Mouse (Mus musculus): ENCODE measurements around the gene Hs2st1.

The Hs2st1 gene

DNA sequence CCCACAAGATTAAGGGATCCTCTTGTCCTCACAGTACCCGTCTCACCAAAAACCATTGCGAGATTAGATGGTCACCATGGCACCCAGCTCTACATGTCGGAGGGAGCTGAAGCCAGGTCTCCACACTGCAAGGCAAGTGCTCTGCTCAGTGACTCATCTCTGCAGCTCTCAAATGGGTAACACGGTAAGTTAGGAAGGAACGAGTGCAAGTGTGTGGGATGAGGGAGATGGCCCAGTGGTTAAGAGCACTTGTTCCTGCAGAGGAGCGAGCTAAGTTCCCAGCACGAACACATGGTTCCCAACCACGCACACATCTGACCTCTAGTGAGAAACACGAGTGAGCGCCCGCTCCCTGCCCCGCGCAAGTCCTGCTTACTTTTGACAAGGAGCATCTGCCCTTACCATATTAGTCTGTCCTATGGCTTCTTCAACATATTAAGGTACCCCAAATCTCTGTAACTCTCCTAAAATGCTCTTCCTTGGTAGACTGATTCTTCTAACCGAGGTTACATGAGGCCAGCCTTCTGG, 132.0 kb downstream of the Hs2st1 start:
- no peak for DNase-seq (ENCODE audit: low spot score)

GRCm38 (mm10) chr3:144436076-144436475, 133.9 kb downstream of the Hs2st1 start:
- DNase-seq (ENCODE audit: low spot score): no peak

- DNase-seq (ENCODE audit: low spot score): no peak
Measured at GRCm38 (mm10) chr3:144435281-144435680, 134.7 kb downstream of the Hs2st1 start.

- no peak for DNase-seq (ENCODE audit: low spot score)
Measured at GRCm38 (mm10) chr3:144434276-144434675, 135.7 kb downstream of the Hs2st1 start.

- DNase-seq (ENCODE audit: low spot score): no peak
Measured at GRCm38 (mm10) chr3:144433039-144433438, 136.9 kb downstream of the Hs2st1 start.

DNA sequence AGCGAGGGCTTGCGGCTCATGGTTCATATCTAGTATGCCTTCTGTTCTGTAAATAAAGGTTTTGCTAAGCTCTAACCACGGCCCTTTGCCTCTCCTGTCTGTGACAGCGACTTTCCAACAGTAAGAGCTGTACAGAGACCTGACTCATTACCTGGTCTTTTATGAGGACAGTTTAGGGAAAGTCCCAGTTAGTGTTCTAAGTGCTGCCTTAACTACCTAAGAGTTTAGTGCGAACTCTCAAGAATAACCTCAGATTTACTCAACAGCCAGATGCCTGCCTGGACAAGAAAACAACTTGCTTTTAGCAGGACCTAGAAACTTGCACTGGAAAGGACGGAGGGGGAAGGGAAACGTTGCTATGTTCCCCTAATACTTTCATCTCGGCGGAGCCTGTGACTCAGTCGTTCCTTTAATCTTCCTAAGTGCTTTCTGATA, 137.8 kb downstream of the Hs2st1 start:
- DNase-seq (ENCODE audit: low spot score): peak; percentile 31

DNA sequence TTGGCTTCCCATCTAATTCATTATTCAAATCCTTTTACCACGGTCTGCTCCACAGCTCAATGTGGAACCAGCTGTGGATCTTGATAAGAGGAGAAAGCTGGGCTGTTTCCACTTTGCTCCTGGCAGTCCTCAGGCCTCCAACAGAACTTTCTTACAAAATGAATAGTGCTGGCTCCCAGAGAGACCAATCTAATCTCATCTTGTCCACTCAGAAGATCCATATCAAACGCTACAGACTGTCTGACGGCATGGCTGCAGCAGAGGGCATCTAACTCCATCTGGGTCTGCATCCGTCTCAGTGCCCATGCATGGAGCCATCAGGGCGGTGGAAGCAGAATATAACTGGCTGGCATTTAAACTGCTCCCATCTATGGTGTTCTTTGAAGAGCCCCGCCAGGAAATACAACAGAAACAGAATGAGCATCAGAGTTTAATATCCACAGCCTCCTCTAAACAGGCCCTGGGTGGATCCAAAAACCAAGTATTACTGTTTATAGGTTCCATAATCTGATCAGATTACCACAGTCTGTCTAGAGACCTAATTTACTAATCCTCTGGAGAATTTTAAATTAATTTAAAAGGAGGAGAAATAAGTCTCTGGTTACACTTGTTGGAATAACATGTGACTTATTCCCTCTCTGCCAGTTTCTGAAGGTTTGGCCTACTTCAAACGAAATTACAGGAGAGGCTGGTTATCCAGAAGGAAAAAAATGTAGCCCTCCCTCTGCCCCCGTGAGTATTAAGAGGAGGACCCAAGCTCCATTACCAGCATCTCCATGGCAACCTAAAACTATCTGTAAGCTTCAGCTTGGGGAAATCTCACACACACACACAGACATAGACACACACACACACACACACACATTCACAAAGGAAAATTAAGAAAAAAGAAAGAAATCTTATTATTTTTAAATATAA, 141.2 kb downstream of the Hs2st1 start:
- no peak for DNase-seq (ENCODE audit: low spot score)

DNA sequence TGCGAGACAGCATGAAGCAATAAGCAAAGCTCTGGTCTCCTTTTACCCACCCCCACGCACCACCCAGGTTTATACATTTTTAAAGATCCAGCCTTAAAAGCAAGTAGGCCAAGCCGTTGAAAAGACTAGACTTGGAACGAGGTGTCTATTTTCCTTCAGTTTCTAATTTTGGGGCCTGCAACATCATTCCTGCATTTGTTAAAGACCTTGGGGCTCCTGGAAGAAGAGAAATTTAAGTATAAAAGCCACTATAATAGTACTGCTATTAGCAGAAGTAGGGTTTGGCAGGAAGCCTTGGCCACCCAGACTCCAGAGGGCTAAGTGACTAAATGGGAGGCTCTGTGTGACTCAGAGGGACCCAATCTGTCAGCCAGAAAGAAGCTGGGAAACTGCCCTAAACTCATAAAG, 144.9 kb downstream of the Hs2st1 start:
- peak; percentile 21 for DNase-seq (ENCODE audit: low spot score)

DNA sequence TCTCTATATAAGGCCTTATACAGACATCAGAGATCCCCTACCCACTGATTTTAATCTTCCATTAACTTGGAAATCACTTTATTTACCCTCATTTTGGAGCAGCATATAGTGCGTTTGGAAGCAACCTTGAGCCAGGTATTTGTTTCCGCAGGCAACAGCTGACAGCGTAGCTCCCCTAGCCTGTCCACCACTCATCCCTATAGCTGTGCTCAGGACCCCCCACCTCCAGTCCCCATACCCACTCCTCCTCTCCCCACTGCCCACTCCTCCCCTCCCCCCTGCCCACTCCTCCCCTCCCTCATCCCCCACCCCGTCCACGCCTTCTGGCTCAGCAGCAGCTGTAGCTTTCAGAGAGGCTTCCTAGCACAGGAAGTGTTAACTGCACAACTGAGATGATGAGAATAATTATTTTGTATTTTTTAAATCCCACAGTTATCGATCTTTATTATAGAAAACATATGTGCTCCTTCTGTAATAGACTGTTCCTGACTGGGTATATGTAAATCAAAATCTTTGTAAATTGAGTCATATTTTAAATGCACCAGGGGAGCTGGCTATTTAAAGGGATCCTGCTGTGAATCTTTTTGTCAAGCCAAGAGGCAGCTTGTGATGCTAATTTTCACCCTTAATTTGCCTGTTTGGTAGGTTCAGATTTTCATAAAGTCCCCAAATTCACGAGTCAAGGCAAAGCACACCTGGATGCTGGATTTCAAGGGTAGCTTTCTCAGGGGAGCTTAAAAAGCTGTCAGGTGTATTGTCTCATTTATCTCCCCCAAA, 148.4 kb downstream of the Hs2st1 start:
- no peak for DNase-seq (ENCODE audit: low spot score)

GRCm38 (mm10) chr3:144413821-144414220, 156.2 kb downstream of the Hs2st1 start:
- DNase-seq (ENCODE audit: low spot score): no peak

- no peak for DNase-seq (ENCODE audit: low spot score)
Measured at GRCm38 (mm10) chr3:144412538-144413272, 157.3 kb downstream of the Hs2st1 start.

DNA sequence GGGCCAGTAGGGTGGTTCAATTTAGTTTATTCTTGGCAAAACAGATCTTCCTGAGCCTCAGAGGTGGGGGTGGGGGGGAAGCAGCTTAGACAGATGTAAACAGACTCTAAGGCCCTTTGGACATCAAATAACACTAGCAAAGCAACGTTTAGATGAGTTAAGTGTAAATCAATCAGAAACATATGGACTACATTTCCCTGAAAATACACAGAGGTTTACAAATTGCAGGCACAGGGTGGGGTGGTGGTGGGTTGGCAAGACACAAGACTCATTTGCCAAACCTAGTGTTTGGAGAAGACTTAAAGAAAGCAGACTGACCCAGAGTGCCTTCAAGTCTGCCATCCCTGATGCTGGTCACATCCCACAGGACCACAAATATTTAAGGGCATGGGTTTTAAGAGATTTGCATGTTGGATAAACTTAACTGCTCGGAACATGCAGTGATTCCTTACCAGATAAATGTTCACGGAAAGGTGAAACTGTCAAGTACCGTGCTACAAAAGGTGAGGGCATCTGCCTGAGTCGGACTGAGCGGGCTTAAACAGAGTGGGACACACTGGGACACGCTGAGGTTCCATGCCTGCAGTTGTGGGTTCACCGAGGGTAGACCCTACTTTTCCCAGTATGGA, 158.2 kb downstream of the Hs2st1 start:
- no peak for DNase-seq (ENCODE audit: low spot score)

DNA sequence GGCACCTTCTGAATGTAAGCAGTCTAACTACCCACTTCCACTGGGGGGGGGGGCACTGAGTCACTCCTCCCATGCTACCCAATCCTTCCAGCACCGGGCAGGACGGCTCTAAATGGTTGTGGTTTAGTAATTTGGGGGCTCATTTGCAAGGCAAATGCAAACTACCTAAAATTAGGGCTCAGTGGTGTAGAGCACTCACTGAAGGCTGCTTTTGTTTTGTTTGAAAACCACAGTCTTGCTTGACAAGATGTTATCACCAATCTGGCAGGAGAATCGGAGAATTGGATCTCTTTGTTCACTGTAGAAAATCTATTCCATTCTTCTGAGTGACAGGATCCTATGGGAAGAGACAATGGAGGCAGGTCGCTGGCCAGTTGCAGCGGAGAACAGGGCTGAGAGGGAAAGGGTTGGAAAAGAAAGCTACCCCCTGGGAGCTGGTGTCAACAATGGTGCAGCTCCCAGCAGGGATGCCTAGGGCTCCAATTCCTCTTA, 158.9 kb downstream of the Hs2st1 start:
- no peak for DNase-seq (ENCODE audit: low spot score)

DNA sequence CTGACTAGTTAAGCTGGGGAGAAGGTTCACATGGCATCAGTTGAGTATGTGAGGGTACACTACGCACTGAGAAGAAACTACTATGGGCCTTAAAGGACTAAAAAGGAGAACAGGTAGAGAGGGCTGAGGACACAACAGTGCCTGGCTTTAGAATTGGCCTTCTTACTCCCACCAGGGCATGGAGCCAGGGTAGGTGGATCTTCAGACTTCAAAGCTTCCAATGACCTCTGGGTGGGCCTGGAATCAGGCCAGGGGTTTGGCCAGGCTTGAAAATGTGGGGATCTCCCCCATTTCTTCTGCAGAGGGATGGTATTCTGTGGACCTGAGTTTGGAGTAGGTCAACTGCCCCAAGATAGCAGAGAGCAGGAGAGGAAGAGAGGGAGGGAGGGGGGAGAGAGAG, 161.0 kb downstream of the Hs2st1 start:
- no peak for DNase-seq (ENCODE audit: low spot score)

GRCm38 (mm10) chr3:144405331-144405730, 164.7 kb downstream of the Hs2st1 start:
- DNase-seq (ENCODE audit: low spot score): no peak

GRCm38 (mm10) chr3:144401292-144401691, 168.7 kb downstream of the Hs2st1 start:
- DNase-seq (ENCODE audit: low spot score): no peak

DNA sequence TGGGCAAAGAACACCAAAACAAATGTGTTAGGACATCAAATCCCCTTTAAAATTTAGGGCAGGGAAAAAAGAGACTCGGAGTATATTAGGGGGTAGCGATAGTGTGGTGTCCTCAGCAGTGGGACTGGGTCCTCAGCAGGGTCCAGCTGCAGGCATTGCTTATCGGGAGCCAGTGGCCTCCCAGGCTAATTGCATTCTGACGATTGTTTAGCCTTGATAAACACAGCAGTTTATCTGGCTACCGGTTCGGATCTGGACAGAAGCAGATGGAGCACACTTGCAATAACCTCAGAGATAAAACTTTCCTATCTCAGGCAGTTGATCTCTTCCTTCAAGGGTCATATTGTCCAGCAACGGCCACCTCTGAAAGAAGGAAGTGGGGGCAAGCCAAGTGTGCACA, 169.1 kb downstream of the Hs2st1 start:
- no peak for DNase-seq (ENCODE audit: low spot score)

DNA sequence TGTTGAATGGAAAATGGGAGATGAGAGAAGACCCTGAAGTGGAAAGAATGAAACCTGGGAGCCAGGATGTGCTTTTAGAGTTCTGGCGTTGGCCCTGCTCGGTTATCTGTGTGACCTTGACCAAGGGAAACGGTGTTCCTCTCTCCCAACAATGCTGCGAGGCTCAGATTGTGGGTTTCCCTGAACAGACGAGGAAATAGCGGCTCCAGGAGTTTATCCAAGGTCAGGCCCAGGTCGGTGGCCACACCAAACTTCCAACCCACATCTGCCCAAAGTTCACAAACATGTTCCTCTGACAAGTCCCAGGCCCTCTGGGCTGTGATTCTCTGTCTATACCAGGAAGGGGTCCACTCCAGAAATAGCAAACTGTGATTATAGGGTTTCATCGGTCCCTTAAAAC, 169.6 kb downstream of the Hs2st1 start:
- DNase-seq (ENCODE audit: low spot score): no peak

GRCm38 (mm10) chr3:144399358-144400096, 170.5 kb downstream of the Hs2st1 start:
- DNase-seq (ENCODE audit: low spot score): peak; percentile 91

GRCm38 (mm10) chr3:144398166-144398565, 171.8 kb downstream of the Hs2st1 start:
- DNase-seq (ENCODE audit: low spot score): no peak

DNA sequence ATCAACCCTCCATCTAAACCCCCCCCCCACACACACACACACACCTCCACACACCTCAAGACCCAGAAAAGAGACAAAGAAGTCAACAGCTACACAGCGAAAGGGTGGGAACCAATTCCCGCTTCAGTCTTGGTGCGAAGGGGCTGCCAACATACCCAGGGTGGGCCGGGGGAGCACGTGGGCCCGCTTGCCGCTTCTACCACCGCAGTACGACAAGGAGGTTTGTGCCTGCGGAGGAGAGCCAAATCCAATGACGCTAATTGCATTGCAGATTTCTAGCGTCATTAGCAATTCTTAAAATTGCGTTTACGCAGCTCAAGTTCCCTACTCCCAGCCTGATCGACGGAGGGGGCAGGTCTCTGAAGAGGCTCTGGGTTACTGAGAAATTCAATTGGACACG, 173.5 kb downstream of the Hs2st1 start:
- no peak for DNase-seq (ENCODE audit: low spot score)
